Mouse (Mus musculus) neural tube, embryonic 11.5 days (tissue): ENCODE results near the gene Btbd18. TPM values are rescaled to one million over a fixed set of nuclear protein-coding genes. Genes with fewer than 3 reads are reported as not detected.
A peak's percentile ranks its signal among the peaks of the same experiment; 100 is the strongest.
"Not testable (repeated sequence)": the region's sequence is repeated elsewhere in the genome, so short reads cannot be mapped to it uniquely, and the experiment has no call there.

Source experiments
- ATAC-seq: fragments of 200-750 bp; cut with Nextera tagmentation; 2 replicates; pipeline ENCODE4 v1.8.0; 2017; ENCODE audit warnings: moderate number of reproducible peaks, mild to moderate bottlenecking, moderate TSS enrichment, moderate library complexity; ENCODE audit not compliant: insufficient read depth, low FRiP score, low TSS enrichment
- DNase-seq: peaks from one replicate; pipeline ENCODE4 v3.0.0-alpha.2; 2015; ENCODE audit warnings: low spot score
- H3K27ac ChIP-seq: fragments of 300-500 bp; sonication (generic); 2 replicates; pipeline ENCODE4 v1.5.1; 2014; ENCODE audit warnings: low read depth, mild to moderate bottlenecking, low read length
- H3K27me3 ChIP-seq: fragments of 300-500 bp; sonication (generic); 2 replicates; pipeline ENCODE4 v1.6.1; 2014; ENCODE audit warnings: mild to moderate bottlenecking, low read length, mixed read lengths; ENCODE audit not compliant: control insufficient read depth, insufficient read depth
- H3K36me3 ChIP-seq: fragments of 300-500 bp; sonication (generic); 2 replicates; pipeline ENCODE4 v1.6.1; 2014; ENCODE audit warnings: mild to moderate bottlenecking, low read length, moderate library complexity, mixed read lengths; ENCODE audit not compliant: control insufficient read depth, insufficient read depth
- H3K4me1 ChIP-seq: fragments of 300-500 bp; sonication (generic); 2 replicates; pipeline ENCODE4 v1.6.1; 2014; ENCODE audit warnings: low read length, mixed read lengths; ENCODE audit not compliant: control insufficient read depth, insufficient read depth
- H3K4me2 ChIP-seq: fragments of 300-500 bp; sonication (generic); 2 replicates; pipeline ENCODE4 v1.6.1; 2014; ENCODE audit warnings: low read depth, mild to moderate bottlenecking, moderate library complexity
- H3K4me3 ChIP-seq: fragments of 300-500 bp; sonication (generic); 2 replicates; pipeline ENCODE4 v1.5.1; 2014; ENCODE audit warnings: low read depth, low read length
- H3K9ac ChIP-seq: fragments of 300-500 bp; sonication (generic); 2 replicates; pipeline ENCODE4 v1.6.1; 2014; ENCODE audit warnings: mild to moderate bottlenecking, low read length
- H3K9me3 ChIP-seq: fragments of 300-500 bp; sonication (generic); 2 replicates; pipeline ENCODE4 v1.6.1; 2016; ENCODE audit warnings: low read length; ENCODE audit not compliant: control insufficient read depth
- WGBS: fragments of 180-500 bp; shearing (Covaris S2); extraction: QIAGEN DNeasy Blood & Tissue Kit; methylation state at CpG from one replicate; pipeline ENCODE4 v1.1.7; 2014; 5-methylcytosine and 5-hydroxymethylcytosine counted together
- polyA plus RNA-seq: library from polyadenylated mRNA; unstranded; fragments of >200 nt; fragmentation: Nextera tagmentation; extraction: Ambion mirVana; gene quantifications from 2 replicates; pipeline ENCODE4 v1.2.1, GENCODE M21; 2014

Btbd18 gene
- polyA plus RNA-seq, 1 experiment from 2014 or later, result 0.21 TPM

GRCm38 (mm10) chr2:84653354-84653753 is 5.5 kb upstream of the Btbd18 start:
- Histone ChIP-seq H3K9ac (no peak overlapping the region), H3K4me3 (no peak overlapping the region), H3K36me3 (no peaks in the 10 kb centered on the region), H3K4me2 (no peak overlapping the region), H3K9me3 (no peaks in the 10 kb centered on the region), H3K27ac (no peak overlapping the region), H3K27me3 (no peaks in the 10 kb centered on the region), H3K4me1 (0 out of 2 replicates have a peak, but pooled peaks cover 2% of the 10 kb centered on the region)
- DNase-seq (no peak), ATAC-seq (no peak)

GRCm38 (mm10) chr2:84655864-84656263 is 3.0 kb upstream of the Btbd18 start:
- no peak for DNase-seq
- no peaks in the 10 kb centered on the region for H3K27me3 ChIP-seq
- WGBS, result 73% methylated on average over 1 of the region's 1 CpGs
- no peaks in the 10 kb centered on the region for H3K4me1 ChIP-seq
- no peak overlapping the region for H3K4me3 ChIP-seq
- H3K36me3 ChIP-seq, result no peaks in the 10 kb centered on the region
- H3K9ac ChIP-seq, result no peak overlapping the region
- no peak overlapping the region for H3K27ac ChIP-seq
- H3K9me3 ChIP-seq, result no peaks in the 10 kb centered on the region
- no peak overlapping the region for H3K4me2 ChIP-seq
- ATAC-seq, result no peak

GRCm38 (mm10) chr2:84660253-84660652 is 1.4 kb downstream of the Btbd18 start:
- H3K4me2 ChIP-seq, result no peak overlapping the region
- H3K27ac ChIP-seq, result no peak overlapping the region
- no peaks in the 10 kb centered on the region for H3K4me1 ChIP-seq
- H3K27me3 ChIP-seq, result no peaks in the 10 kb centered on the region
- ATAC-seq, result no peak
- H3K9ac ChIP-seq, result no peak overlapping the region
- no peak overlapping the region for H3K4me3 ChIP-seq
- no peaks in the 10 kb centered on the region for H3K9me3 ChIP-seq
- 61% methylated on average over 3 of the region's 3 CpGs for WGBS
- H3K36me3 ChIP-seq, result no peaks in the 10 kb centered on the region
- DNase-seq, result no peak

- H3K9ac ChIP-seq, result no peak overlapping the region
- no peak overlapping the region for H3K4me3 ChIP-seq
- no peak overlapping the region for H3K27ac ChIP-seq
- no peaks in the 10 kb centered on the region for H3K4me1 ChIP-seq
- no peaks in the 10 kb centered on the region for H3K27me3 ChIP-seq
- H3K9me3 ChIP-seq, result no peaks in the 10 kb centered on the region
- H3K36me3 ChIP-seq, result no peaks in the 10 kb centered on the region
- DNase-seq (peak; percentile 58), ATAC-seq (no peak)
- no peak overlapping the region for H3K4me2 ChIP-seq
- 28% methylated on average over 2 of the region's 2 CpGs for WGBS
Observed at GRCm38 (mm10) chr2:84662866-84663265, 4.0 kb downstream of the Btbd18 start.

- no peak for ATAC-seq
- 68% methylated on average over 12 of the region's 12 CpGs for WGBS
Observed at GRCm38 (mm10) chr2:84666081-84666480, 7.2 kb downstream of the Btbd18 start.

GRCm38 (mm10) chr2:84669828-84670568 is 11.1 kb downstream of the Btbd18 start:
- WGBS, result 3% methylated on average over 37 of the region's 39 CpGs
- Histone ChIP-seq H3K4me2 (peak overlapping the region; percentile 68), H3K27me3 (no peaks in the 10 kb centered on the region), H3K36me3 (peaks cover 9% of the 10 kb centered on the region), H3K9me3 (no peaks in the 10 kb centered on the region), H3K27ac (peak overlapping the region; percentile 85), H3K4me3 (peak overlapping the region; percentile 90), H3K9ac (peak overlapping the region; percentile 94), H3K4me1 (peaks cover 5% of the 10 kb centered on the region; the same call in 1 of the 2 replicates)
- peak; percentile 74 for ATAC-seq
- no peak for DNase-seq

More at GRCm38 (mm10) chr2:84666081-84666480, 7.2 kb downstream of the Btbd18 start:
- H3K4me2 ChIP-seq, result no peak overlapping the region
- H3K27ac ChIP-seq, result no peak overlapping the region
- no peak overlapping the region for H3K4me3 ChIP-seq
- peaks cover 5% of the 10 kb centered on the region; the same call in 1 of the 2 replicates for H3K4me1 ChIP-seq
- H3K36me3 ChIP-seq, result no peaks in the 10 kb centered on the region
- no peak overlapping the region for H3K9ac ChIP-seq
- no peaks in the 10 kb centered on the region for H3K9me3 ChIP-seq
- DNase-seq, result no peak
- no peaks in the 10 kb centered on the region for H3K27me3 ChIP-seq

GRCm38 (mm10) chr2:84670569-84670933 is 11.7 kb downstream of the Btbd18 start, which contains the start of gene Selenoh:
Selenoh (minus strand) TSS chr2:84670770.
- no peaks in the 10 kb centered on the region for H3K9me3 ChIP-seq
- H3K4me1 ChIP-seq, result peaks cover 5% of the 10 kb centered on the region; the same call in 1 of the 2 replicates
- H3K36me3 ChIP-seq, result peaks cover 9% of the 10 kb centered on the region
- peak within 1 kb of the TSS; percentile 90 for H3K4me3 ChIP-seq
- H3K27me3 ChIP-seq, result no peaks in the 10 kb centered on the region
- peak within 1 kb of the TSS; percentile 68 for H3K4me2 ChIP-seq
- H3K27ac ChIP-seq, result peak within 1 kb of the TSS; percentile 85
- DNase-seq (peak; percentile 92), ATAC-seq (peak; percentile 96)
- peak within 1 kb of the TSS; percentile 94 for H3K9ac ChIP-seq
- 0% methylated on average over 20 of the region's 20 CpGs for WGBS

- not testable (repeated sequence) for H3K4me2 ChIP-seq, H3K4me3 ChIP-seq, H3K9ac ChIP-seq, DNase-seq, H3K4me1 ChIP-seq, H3K9me3 ChIP-seq, H3K27me3 ChIP-seq, ATAC-seq, H3K27ac ChIP-seq
- WGBS, result 66% methylated on average over 4 of the region's 5 CpGs
- H3K36me3 ChIP-seq, result peaks cover 13% of the 10 kb centered on the region
Observed at GRCm38 (mm10) chr2:84671535-84671934, 12.7 kb downstream of the Btbd18 start.
